Mouse (Mus musculus): ENCODE results near the gene Gbf1.

Gbf1 gene

GRCm38 (mm10) chr19:46328081-46329030 lies 176.0 kb downstream of the Gbf1 start, which contains the start of gene Fbxl15:
Gene Fbxl15 (plus strand): TSS chr19:46328184.
- peak; percentile 95 for DNase-seq (ENCODE audit: low read depth, low spot score)

GRCm38 (mm10) chr19:46329031-46329641 lies 176.8 kb downstream of the Gbf1 start:
- peak; percentile 52 for DNase-seq (ENCODE audit: low read depth, low spot score)

- peak; percentile 62 for DNase-seq (ENCODE audit: low read depth, low spot score)
Observed at GRCm38 (mm10) chr19:46329951-46330350, 177.6 kb downstream of the Gbf1 start.

- no peak for DNase-seq (ENCODE audit: low read depth, low spot score)
Observed at GRCm38 (mm10) chr19:46330696-46331095, 178.4 kb downstream of the Gbf1 start.

GRCm38 (mm10) chr19:46331326-46331725 lies 179.0 kb downstream of the Gbf1 start:
- no peak for DNase-seq (ENCODE audit: low read depth, low spot score)

- no peak for DNase-seq (ENCODE audit: low read depth, low spot score)
Observed at GRCm38 (mm10) chr19:46331936-46332335, 179.6 kb downstream of the Gbf1 start.

- DNase-seq (ENCODE audit: low read depth, low spot score): no peak
Observed at GRCm38 (mm10) chr19:46332721-46333339, 180.5 kb downstream of the Gbf1 start.

GRCm38 (mm10) chr19:46333906-46334305 lies 181.6 kb downstream of the Gbf1 start:
- DNase-seq (ENCODE audit: low read depth, low spot score): no peak

Data from CD4-positive helper T cell, adult 2 months (primary cell).